Mouse (Mus musculus): ENCODE data around the gene Gm49630.
"Not testable (repeated sequence)": the region's sequence is repeated elsewhere in the genome, so short reads cannot be mapped to it uniquely, and the experiment has no call there.

The Gm49630 gene

DNA sequence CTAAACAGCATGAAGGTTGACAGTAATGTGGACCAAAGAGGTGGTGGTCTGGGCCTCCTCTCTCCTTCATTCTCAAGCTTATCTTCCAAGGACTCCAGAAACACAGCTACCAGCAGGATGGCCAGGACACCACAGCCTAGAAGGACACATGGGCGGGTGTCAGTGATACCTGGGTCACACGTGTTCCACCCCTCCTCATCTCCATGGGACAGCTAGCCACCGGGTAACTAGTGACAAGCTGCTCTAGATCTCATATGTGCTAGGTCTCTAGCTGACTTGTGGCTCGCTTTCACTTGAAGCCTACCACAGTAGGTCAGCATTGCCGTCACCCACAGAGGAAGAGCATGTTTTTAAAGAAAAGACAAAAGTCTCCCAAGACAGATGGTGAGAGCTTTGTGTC lies at the start of gene Gm49630:
Gm49630 (minus strand) TSS at position 101 of the 400 bp plus-strand sequence.
- not testable (repeated sequence) for DNase-seq (ENCODE audit: low read depth, low spot score)

DNA sequence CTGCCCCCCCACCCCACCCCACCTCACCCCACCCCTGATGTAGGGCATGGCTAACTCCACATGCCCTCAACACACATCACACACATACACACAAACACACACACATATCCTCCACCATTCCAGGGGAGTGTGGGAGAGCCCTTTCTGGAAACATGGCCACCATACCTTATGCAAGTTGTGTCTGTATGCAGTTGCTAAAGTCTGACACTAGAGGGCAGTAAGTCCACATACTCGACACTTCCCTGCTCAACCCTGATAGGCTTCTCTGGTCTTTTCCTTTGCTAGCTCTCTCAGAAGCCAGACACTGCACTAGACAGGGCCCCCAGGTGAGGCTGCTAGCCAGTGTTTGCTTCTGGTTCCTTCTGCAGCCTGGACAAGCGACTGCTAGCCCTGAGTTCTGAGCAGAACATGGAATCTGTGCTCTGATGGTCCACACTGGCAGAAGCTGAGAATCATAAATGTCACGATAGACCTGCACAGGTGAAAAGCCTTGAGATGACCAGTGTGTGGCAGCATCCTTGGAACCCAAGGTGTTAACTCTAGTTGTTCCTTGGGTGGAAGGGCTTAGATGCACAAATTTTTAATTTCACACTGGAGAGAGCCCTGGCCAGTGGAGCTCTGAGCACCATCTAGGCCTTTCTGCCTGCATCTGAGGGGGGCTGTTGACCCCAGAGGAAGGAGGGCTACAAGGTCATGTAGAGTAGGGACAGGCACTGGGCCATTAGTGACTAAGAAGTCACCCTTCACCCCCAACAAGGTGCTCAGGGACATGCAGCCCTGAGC lies 48.6 kb upstream of the Gm49630 start:
- not testable (repeated sequence) for DNase-seq (ENCODE audit: low read depth, low spot score)

DNA sequence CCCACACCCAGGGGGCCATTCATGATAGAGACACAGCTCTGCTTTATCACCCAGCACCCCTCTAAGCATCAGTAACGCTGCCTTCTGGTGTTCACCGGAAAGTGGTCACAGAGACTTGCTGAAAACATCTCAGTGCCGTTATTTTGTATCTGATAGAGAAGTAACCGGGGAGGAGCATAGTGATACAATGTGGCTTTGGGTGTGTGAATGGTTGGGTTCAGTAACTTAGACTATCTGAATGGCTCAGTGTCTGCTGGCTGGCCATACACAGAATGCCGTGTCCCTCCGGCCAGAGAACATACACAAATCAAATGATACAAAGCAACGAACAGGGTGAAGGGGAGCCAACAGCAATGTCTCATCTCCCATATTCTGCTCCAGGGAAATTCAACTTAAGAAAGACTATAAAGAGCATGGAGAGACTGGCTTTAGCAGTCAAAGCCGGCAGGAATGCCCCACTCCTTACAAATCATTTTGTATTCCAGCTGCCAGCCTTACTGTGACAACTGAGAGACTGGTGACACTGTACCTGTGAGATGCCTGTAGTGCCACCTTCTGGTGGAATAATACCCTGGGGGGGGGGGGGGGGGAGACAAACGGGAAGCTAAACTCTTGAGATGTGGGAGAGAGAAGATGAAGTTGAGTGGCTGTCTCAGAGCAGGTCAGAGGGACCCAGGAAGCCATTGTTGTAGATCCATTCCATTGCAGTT lies 43.0 kb upstream of the Gm49630 start:
- DNase-seq (ENCODE audit: low read depth, low spot score): not testable (repeated sequence)

DNA sequence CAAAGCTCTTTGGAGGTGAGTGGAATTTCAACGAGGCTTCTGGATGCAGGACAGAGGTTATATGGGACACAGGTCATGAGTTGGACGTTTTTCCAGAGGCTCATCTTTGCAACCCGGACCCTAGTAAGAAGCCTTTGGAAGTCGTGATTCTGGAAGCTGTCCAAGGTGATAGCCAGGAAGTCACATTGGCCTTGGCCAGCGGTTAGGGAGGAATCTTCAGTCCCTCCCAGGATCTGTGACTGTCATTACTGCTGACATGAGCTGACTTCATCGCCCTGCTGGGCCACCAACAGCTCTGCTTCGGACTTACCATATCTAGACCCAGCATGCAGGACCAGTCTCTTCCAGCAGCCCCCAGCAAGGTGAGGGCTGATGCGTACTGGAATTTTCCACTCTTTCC lies 41.6 kb upstream of the Gm49630 start:
- DNase-seq (ENCODE audit: low read depth, low spot score): not testable (repeated sequence)

DNA sequence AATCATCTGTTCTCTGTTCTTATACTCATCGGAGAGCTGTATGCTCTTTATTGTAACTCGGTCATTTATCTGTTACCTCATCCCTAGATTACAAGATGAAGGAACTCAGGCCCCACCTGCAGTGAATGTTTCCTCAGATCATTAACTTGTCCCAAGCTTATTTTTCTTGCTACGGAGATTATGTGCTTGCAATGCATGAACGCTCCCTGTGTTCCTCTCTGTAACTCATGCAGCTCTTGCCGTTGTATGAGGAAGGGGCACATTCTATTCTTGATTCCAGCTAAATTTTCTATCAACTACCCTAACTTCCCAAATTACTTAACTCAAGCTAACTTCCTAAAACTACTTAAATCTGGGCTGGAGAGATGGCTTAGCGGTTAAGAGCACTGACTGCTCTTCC lies 28.0 kb upstream of the Gm49630 start:
- not testable (repeated sequence) for DNase-seq (ENCODE audit: low read depth, low spot score)

DNA sequence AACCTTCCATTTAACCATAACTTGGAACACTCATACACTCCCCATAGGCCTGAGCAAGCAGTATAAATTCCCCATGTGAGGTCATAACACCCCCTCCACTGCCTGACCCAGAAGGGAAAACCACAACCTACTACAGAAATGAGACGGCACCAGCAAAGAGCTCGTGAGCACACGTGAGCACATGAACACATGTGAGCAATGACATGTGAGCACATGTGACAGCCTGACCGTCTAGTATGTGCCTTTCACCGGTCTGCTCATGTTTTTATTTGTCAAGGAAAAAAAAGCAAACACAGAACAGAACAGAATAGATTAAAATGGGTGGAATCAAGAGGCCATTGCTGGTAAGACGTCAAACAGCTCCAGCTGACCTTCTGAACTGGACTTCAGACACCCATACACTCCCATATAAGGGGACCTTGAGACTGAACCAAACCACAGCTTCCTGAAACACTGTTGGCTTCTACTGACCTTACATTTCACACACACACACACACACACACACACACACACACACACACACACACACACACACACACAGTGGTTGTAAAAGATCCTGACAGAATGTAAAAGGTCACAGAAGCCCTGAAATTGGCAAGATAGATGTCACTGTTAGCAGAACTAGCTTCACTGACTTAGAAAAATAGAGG lies 26.5 kb upstream of the Gm49630 start:
- not testable (repeated sequence) for DNase-seq (ENCODE audit: low read depth, low spot score)

DNA sequence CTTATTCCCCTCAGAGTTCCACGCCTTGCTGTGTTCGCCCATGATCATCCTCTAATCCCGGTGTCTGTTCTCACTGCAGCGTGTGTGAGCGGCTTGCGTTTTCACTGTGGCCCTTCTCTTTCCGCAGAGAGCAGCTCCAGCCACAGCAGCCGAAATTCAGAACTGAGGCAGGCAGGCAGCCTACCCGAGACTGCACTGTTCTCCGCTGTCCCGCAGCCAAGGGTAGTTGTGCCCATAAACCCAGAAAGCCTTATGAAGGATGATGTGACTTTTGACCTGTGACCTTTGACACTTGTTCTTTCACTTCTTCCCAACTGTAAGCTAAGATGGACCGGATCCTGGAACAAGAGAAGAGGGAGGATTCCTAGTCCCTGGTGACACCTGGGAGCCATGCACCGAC lies 25.3 kb upstream of the Gm49630 start:
- peak; percentile 14 for DNase-seq (ENCODE audit: low read depth, low spot score)

DNA sequence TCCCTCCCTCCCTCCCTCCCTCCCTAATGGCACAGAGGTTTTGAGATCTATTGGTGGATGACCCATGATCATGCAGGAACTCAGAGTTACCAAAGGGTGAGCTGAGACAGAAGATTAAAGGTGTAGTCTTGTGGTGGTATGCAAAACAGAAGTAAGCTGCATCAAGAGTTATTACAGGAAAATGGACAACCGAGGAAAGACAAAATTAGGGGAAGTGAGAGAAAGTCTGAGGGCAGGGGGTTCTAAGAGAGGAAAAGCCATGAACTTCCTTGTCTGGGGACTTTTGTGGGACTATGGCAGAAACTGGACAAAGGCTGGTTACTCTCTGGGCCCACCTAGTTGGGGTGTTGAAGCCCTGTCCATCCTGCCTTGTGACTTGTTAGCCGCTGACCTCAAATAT lies 24.5 kb upstream of the Gm49630 start:
- not testable (repeated sequence) for DNase-seq (ENCODE audit: low read depth, low spot score)

DNA sequence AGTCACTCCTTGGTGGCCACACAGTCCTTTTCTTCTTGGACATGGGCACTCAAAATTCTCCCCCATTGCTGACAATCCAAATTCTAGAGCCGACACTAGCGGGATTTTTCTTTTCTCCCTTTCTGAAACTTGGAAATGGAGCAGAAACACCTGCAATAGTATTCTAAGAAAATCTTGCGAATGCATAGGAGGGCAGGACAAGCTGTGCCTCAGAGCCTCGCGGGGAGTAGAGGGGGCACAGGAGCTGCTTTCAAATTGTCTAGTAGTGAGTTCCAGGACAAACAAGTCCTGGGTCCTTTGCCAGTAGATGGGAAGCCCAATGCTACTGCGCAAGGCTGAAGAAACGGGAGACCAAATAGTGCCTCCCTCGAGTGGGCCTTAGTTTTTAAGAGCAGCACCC lies 23.9 kb upstream of the Gm49630 start:
- not testable (repeated sequence) for DNase-seq (ENCODE audit: low read depth, low spot score)

DNA sequence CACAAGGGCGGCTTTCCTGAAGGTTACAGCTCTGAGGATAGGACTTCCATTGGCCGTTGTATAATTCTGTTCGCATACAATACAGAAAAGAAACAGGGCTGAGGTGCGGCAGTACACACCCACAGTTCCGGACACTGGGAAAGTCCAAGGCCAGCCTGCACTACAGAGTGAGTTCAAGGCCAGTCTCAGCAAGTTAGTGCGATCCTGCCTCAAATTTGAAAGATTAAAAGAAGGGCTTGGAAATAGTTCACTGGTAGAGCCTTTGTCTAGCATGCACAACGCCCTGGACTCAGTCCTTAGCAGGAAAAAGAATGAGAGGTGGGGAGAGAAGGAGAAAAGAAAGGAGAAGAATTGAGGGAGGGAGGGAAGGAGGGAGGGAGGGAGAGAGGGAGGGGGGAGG lies 23.3 kb upstream of the Gm49630 start:
- DNase-seq (ENCODE audit: low read depth, low spot score): peak; percentile 54

DNA sequence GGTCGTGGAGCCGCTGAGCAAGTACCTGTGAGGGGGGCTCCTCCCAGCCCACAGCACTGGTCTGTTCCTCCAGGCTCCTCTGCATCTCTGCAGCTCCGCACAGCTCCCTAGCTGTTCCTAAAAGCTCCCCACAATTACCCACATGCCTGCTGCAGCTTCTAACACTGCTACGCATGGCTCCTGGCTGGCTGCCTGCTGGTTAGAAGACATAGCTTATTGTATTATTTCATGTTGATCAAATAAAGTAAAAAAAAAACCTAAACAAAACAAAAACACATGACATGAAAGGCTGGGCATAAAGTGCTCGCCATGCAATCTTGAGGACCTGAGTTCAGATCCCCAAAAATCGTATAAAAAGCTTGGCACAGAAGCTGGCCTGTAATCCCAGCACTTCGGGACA lies 18.1 kb upstream of the Gm49630 start:
- not testable (repeated sequence) for DNase-seq (ENCODE audit: low read depth, low spot score)

DNA sequence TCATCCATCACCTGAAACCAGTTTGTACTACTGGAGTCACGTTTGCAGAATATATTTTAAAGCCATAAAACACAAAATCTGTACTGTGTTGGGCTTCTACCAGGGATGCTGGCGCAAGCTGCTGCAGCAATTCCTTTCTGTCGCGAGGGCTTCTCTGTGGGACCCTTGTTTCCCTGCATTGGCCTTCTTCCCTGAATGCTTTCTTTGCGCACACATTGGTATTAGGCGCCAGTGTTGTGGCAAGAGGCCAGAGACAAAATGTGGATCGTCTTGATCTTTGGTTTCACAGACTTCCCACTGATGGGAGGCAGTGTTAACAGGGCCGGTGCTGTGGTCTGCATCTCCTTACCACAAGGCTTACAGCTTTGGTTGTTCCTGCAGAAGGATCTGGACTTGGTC lies 17.2 kb upstream of the Gm49630 start:
- DNase-seq (ENCODE audit: low read depth, low spot score): not testable (repeated sequence)

DNA sequence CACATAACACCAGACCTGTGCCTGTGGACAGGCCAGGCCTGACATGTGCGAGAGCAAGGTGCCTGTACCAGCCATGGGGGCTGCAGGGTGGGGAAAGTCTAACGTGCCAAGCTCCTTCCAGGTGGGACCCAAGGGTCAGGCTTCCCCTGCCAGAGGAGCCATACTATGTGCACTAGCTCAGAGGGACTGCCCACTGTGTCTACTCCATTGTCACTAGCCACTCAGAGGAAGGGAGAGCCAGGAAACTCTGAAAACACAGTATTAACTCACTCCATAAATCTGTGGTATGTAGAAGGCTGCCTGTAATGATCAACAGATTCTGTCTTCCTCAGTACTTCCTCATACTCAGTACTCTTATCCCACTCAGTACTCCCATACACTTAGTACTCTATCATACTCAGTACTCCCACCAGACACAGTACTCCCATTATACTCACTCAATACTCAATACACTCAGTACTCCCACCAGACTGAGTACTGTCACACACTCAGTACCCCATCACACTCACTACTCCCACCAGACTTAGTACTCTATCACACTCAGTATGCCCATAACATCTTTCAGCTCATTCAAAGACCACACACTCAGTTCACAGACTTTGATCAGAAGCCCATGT lies 16.7 kb upstream of the Gm49630 start:
- DNase-seq (ENCODE audit: low read depth, low spot score): not testable (repeated sequence)

DNA sequence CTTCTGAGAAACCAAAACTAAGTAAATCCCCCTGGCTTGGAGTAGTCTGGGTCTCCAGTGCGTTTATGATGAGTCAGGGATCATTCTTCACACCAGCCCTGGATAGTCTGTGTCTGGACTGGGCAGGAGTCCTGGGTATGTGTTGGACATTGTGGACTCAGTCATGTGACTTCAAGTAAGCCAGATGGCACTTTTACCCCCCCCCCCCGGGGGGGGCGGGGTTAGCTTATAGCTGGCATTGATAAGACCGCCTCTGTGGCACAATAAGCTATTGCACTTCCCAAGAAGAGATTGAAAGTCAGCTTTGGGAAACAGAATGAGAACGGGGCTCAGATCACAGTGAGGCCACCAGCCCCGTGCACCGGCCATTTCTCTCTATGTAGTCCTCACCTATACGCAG lies 14.2 kb upstream of the Gm49630 start:
- not testable (repeated sequence) for DNase-seq (ENCODE audit: low read depth, low spot score)

DNA sequence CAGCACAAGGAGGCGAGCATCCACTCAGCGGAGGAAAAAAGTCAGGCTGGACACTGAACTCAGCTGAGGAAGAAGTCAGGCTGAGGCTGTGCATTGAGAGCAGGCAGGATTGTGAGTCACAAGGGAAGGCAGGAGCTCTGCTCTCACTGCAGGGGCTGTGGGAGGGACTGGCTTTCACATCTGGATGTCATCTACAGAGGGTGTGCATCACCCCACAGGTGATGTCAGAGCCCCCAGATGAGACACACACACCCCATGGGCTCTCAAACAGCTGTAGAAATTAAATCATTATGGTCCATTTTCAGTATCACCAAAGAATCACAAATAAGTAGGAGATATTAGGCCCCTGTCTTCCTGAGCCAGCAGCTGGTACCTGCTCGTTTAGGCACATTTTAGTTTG lies 13.6 kb upstream of the Gm49630 start, which contains the start of gene Unc93a2:
Unc93a2 (minus strand) TSS at position 101 of the 400 bp plus-strand sequence.
- DNase-seq (ENCODE audit: low read depth, low spot score): not testable (repeated sequence)

DNA sequence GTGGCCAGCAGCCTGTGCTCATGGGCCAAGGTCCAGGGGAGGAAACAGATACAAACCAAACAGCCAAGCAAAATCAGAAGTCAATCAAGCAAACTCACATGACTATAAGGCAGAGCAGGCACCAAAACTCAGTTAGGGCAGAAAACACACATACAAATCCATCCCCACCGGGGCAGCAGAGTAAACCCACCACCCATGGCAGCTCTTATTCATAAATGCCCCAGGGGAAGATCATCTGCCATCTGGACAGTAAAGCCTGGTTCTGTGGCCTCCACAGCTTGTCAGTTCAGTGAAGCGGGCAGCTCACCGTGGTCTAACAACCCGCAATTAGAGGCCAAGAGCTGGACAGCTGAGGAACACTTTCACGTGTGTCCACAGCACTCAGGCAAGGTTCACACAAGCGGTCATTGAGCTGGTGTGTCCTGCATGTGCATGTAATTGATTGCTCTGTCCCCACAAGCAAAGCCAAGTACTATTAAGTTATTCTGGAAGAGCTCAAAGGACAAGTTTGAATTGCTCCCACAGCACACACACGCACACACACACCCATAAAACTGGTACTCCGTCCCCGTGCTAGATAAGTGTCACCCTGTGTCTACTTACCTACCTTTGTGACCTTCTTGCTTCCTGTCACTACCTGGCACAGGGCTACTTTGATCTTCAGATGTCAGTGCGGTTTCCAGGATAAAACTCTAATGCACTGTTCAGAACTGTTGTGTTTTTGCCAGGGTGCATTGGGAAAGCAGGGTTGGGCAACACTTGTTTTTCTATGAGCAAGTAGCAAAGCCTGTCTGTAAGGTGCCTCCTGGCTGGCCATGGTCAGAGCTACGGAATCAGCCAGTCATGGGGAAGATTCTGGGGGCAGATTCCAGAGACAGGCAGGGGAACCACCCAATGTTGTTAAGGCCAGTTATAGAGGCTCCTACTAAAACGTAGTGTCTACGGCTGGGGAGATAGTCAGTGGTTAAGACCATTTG lies 11.7 kb upstream of the Gm49630 start:
- not testable (repeated sequence) for DNase-seq (ENCODE audit: low read depth, low spot score)

DNA sequence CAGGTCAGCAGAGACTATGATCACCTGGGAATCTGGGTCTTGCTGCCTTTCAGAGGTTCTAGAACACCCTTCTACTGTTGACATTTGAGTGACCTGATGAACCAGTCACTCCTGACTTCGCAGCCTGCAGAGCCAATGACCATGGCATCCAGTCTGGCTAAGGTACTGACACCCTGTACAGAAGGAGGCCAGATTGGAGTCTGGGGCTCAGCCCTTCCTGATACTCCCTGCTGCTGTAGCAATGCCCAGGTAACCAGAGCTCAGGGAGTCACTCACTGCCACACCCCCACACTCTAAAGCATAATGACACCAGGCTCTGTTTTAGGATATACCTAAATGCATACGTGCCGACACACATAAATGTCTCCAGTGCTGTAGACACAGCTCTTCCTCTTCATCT lies 10.9 kb upstream of the Gm49630 start:
- DNase-seq (ENCODE audit: low read depth, low spot score): not testable (repeated sequence)

DNA sequence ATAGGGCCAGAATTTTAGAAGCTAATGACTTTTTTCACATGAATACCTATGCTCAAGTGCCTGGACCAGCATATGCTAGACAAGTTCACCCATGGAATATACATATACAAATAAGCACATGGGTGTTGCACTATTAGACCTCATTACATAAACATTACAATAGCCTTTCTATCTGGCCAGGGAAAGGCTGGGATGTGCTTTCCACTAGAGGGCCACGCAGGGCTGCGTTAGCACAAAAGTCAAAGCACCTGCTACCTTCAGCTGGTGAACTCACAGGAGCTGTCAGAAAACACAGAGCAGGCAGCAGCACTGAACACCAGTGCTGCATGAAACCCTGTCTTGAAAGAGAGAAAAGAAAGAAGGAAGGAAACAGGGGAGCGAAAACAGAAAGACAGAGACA lies 6.1 kb upstream of the Gm49630 start:
- DNase-seq (ENCODE audit: low read depth, low spot score): not testable (repeated sequence)

DNA sequence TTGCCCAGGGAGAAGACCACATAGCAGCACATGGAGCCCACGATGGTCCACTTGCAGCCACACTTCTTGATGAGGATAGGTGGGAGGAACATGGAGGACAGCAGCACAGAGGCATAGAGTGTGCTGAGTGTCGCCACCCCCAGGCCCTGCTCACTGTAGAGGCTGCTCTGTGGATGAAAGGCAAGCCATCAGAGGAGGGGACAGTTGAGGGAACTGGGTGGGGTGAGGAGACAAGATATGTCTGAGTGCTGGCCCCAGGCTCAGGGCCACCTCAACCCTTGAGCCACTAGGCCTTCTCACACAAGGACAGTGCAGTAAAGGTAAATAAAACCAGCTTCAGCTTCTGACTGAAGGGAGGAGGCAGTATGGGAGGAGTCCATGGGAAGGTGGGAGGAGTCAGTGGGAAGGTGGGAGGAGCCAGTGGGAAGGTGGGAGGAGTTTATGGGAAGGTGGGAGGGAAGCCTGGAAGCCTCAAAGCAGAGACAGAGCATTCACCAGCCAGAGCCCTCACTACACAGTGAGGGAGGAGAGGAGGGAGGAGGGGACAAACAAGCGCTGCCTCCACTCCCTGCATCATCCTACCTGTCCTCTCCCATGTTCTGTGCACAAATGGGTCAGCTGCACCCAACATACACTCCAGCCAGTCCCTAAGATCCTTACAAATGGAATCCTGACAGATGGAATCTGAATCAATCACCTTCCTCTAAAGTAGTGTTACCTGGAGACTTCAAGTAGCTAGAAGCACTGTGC lies 5.3 kb upstream of the Gm49630 start:
- not testable (repeated sequence) for DNase-seq (ENCODE audit: low read depth, low spot score)

DNA sequence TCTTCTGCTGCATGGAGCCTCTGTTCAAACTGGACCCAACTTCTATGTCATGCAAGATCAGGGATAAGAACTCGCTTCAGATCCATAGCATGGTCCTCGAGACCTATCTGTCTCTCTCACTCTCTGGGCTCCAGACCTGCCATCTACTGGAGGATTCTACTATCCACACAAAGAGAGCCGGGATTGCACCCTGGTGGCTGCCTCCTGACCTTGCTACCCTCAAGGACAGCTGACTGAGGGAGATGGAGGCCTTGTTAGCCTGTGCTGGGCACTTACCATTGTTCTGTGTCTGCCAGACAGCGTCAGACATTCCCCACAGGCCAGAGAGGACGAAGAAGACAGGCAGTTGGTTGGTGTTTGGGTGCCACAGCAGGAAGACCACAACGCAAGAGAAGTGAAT lies 2.4 kb downstream of the Gm49630 start:
- not testable (repeated sequence) for DNase-seq (ENCODE audit: low read depth, low spot score)

Data from ZHBTc4 (cell line).